Mouse (Mus musculus) hindbrain, postnatal 0 days (tissue): ENCODE data around the gene Serf1. TPM values are rescaled to one million over a fixed set of nuclear protein-coding genes. Genes with fewer than 3 reads are reported as not detected.

Experiments used
- ATAC-seq: fragments of 200-750 bp; cut with Nextera tagmentation; 2 replicates; pipeline ENCODE4 v1.8.0; 2017; ENCODE audit warnings: mild to moderate bottlenecking, moderate TSS enrichment, moderate library complexity
- DNase-seq: peaks from one replicate; pipeline ENCODE4 v3.0.0-alpha.2; 2015; ENCODE audit warnings: low spot score
- H3K27ac ChIP-seq: fragments of 300-500 bp; sonication (generic); 2 replicates; pipeline ENCODE4 v1.5.1; 2014; ENCODE audit warnings: mild to moderate bottlenecking
- H3K27me3 ChIP-seq: fragments of 300-500 bp; sonication (generic); 2 replicates; pipeline ENCODE4 v1.6.1; 2014; ENCODE audit warnings: low read length, mixed read lengths; ENCODE audit not compliant: insufficient read depth
- H3K36me3 ChIP-seq: fragments of 300-500 bp; sonication (generic); 2 replicates; pipeline ENCODE4 v1.6.1; 2014; ENCODE audit warnings: low read length, mixed read lengths; ENCODE audit not compliant: insufficient read depth
- H3K4me1 ChIP-seq: fragments of 300-500 bp; sonication (generic); 2 replicates; pipeline ENCODE4 v1.6.1; 2014; ENCODE audit warnings: antibody characterized with exemption, low read length, mixed read lengths; ENCODE audit not compliant: insufficient read depth
- H3K4me2 ChIP-seq: fragments of 300-500 bp; sonication (generic); 2 replicates; pipeline ENCODE4 v1.6.1; 2014; ENCODE audit warnings: low read depth, mild to moderate bottlenecking, low read length, moderate library complexity, mixed read lengths
- H3K4me3 ChIP-seq: fragments of 300-500 bp; sonication (generic); 2 replicates; pipeline ENCODE4 v1.5.1; 2014; ENCODE audit warnings: low read length
- H3K9ac ChIP-seq: fragments of 300-500 bp; sonication (generic); replicated peaks from 2 replicates; pipeline ENCODE4 v1.6.1; 2014; ENCODE audit warnings: mild to moderate bottlenecking, low read length, moderate library complexity, mixed read lengths
- H3K9me3 ChIP-seq: fragments of 300-500 bp; sonication (generic); 2 replicates; pipeline ENCODE4 v1.6.1; 2016; ENCODE audit warnings: low read length, mixed read lengths
- CTCF ChIP-seq: IDR thresholded peaks from 2 replicates; pipeline ENCODE4 v1.5.1; 2016; ENCODE audit warnings: antibody characterized with exemption, control low read depth, low read depth
- WGBS: fragments of 180-500 bp; shearing (Covaris S2); extraction: QIAGEN DNeasy Blood & Tissue Kit; methylation state at CpG from one replicate; pipeline ENCODE4 v1.1.7; 2014; 5-methylcytosine and 5-hydroxymethylcytosine counted together
- polyA plus RNA-seq: library from polyadenylated mRNA; unstranded; fragments of >200 nt; fragmentation: Nextera tagmentation; extraction: Ambion mirVana; gene quantifications from 2 replicates; pipeline ENCODE4 v1.2.1, GENCODE M21; 2015
- total RNA-seq: library from RNA; depleted of rRNA; stranded (reverse); fragments of >200 nt; gene quantifications from 2 replicates; pipeline ENCODE4 v1.2.3, GENCODE M21; 2014

Gene Serf1
- total and polyA plus RNA-seq, 2 experiments from 2014 or later, result 32.0 to 331 TPM

- Histone ChIP-seq H3K27ac (peak within 1 kb of the TSS; percentile 85), H3K4me2 (peak within 1 kb of the TSS; percentile 61), H3K4me1 (0 out of 2 replicates have a peak, but pooled peaks cover 4% of the 10 kb centered on the region), H3K27me3 (no peaks in the 10 kb centered on the region), H3K9me3 (no peaks in the 10 kb centered on the region), H3K36me3 (no peaks in the 10 kb centered on the region), H3K9ac (peak within 1 kb of the TSS; percentile 80), H3K4me3 (peak within 1 kb of the TSS; percentile 95)
- DNase-seq (peak; percentile 97), ATAC-seq (peak; percentile 87)
- TF ChIP-seq CTCF, result no peak; the same call in 1 of the 2 replicates
- under 1% methylated on average over 44 of the region's 44 CpGs for WGBS
Observed at GRCm38 (mm10) chr13:100103748-100104254, 4.0 kb upstream of the Serf1 start, which contains the start of gene Bdp1. TSS of gene Bdp1 (minus strand) at chr13:100104070.

DNA sequence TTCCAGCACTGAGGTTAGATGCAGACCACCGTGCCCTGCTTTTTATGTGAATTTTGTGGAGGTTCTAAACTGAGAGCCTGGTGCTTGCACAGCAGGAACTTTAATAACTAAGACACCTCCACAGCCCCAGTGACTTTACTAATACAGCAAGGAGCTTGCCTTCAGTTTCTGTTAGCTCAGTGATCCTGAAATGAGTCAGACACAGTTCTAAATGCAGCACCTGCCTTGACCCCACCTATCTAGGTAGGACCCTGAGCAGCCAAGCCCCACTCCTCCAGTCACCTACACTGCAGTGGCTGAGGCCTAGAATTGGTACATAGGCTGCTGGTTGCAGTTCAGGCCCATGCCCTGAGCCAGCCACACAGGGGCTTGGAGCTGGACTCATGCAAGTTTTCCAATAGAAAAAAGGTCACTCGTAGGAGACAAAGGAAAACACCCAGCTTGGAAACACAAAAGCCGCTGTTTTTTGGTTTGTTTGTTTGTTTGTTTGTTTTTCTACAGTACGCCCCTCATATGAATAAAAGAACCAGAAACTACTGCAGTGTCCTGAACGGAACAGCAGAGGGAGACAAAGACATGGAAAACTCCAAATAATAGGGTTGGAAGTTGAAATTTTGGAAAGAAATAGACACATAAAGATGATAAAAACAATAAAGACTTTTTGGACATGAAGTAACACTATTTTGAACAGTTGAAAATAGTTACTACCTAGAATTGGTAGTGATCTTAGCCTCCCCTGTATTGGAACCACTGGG, 4.6 kb downstream of the Serf1 start:
- TF ChIP-seq CTCF, result peak; percentile 74
- 39% methylated on average over 5 of the region's 5 CpGs for WGBS

GRCm38 (mm10) chr13:100123970-100124369, 16.2 kb downstream of the Serf1 start:
- Histone ChIP-seq H3K4me3 (peak overlapping the region; percentile 92), H3K9me3 (no peaks in the 10 kb centered on the region), H3K27ac (no peak overlapping the region), H3K27me3 (no peaks in the 10 kb centered on the region), H3K9ac (peak overlapping the region; percentile 76), H3K4me2 (peak overlapping the region; percentile 88), H3K4me1 (0 out of 2 replicates have a peak, but pooled peaks cover 13% of the 10 kb centered on the region), H3K36me3 (peaks cover 21% of the 10 kb centered on the region; the same call in 1 of the 2 replicates)
- WGBS, result 92% methylated on average over 3 of the region's 3 CpGs
- no peak for TF ChIP-seq CTCF
- DNase-seq (no peak), ATAC-seq (peak; percentile 44; the same call in 1 of the 2 replicates)

More for the DNA sequence above, 4.6 kb downstream of the Serf1 start:
- Histone ChIP-seq H3K4me3 (no peak overlapping the region), H3K27me3 (no peaks in the 10 kb centered on the region), H3K9me3 (no peaks in the 10 kb centered on the region), H3K36me3 (peaks cover 16% of the 10 kb centered on the region), H3K27ac (no peak overlapping the region), H3K4me2 (no peak overlapping the region), H3K9ac (no peak overlapping the region), H3K4me1 (0 out of 2 replicates have a peak, but pooled peaks cover 5% of the 10 kb centered on the region)
- peak; percentile 61 for DNase-seq
- no peak for ATAC-seq

DNA sequence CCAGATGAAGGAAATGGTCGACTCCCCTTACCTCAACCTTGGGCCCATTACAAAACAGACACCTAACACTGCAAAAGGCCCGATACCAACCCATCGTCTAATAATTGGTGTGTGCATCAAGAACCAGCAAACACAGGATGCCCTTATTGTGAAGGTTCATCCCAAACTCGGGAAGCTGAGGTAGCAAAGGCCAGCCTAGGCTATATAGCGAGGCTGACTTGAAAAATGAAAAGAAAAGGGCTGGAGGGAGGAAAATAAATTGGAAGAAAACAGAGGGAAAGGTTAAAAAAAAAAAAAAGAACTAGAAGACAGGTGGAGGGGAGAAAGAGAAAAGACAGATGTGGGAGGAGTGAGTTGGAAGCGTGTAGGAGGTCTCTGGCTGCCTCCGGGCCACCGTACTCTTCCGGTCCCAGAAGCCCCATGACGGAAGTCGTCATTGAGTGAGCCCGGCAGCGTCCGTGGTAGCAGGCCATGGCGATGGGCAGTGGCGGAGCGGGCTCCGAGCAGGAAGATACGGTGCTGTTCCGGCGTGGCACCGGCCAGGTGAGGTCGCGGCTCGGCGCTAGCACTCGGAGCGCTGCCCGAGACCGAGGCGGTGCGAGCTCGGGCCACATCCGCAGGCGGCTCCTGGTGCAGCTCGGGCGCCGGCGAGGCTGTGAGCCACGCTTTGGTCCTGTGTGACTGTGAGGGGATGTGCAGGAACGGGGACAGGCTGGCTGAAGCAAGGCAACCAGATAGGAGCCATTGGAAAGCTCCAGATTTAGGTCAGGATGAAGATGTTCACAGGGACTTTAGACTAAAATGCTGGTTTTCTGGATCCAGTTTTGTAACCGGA, 16.8 kb downstream of the Serf1 start, which contains the start of gene Smn1:
Smn1 (plus strand) TSS at position 430 of the 835 bp plus-strand sequence.
- Histone ChIP-seq H3K9me3 (no peaks in the 10 kb centered on the region), H3K4me1 (0 out of 2 replicates have a peak, but pooled peaks cover 13% of the 10 kb centered on the region), H3K27me3 (no peaks in the 10 kb centered on the region), H3K9ac (peak within 1 kb of the TSS; percentile 76), H3K4me3 (peak within 1 kb of the TSS; percentile 92), H3K4me2 (peak within 1 kb of the TSS; percentile 88), H3K27ac (peak within 1 kb of the TSS; percentile 68; the same call in 1 of the 2 replicates), H3K36me3 (peaks cover 25% of the 10 kb centered on the region; the same call in 1 of the 2 replicates)
- ATAC-seq, result peak; percentile 99
- 4% methylated on average over 42 of the region's 42 CpGs for WGBS
- TF ChIP-seq CTCF, result no peak
- peak; percentile 95 for DNase-seq

GRCm38 (mm10) chr13:100125258-100125643, 17.4 kb downstream of the Serf1 start:
- ATAC-seq, result 0 out of 2 replicates have a peak, but pooled peaks have one; percentile 13
- DNase-seq, result no peak

More at GRCm38 (mm10) chr13:100125258-100125643, 17.4 kb downstream of the Serf1 start:
- Histone ChIP-seq H3K9ac (peak overlapping the region; percentile 76), H3K4me1 (0 out of 2 replicates have a peak, but pooled peaks cover 13% of the 10 kb centered on the region), H3K9me3 (no peaks in the 10 kb centered on the region), H3K4me3 (peak overlapping the region; percentile 92), H3K36me3 (peaks cover 25% of the 10 kb centered on the region; the same call in 1 of the 2 replicates), H3K27me3 (no peaks in the 10 kb centered on the region), H3K4me2 (peak overlapping the region; percentile 88), H3K27ac (peak overlapping the region; percentile 68; the same call in 1 of the 2 replicates)
- WGBS, result 7% methylated on average over 10 of the region's 10 CpGs
- no peak for TF ChIP-seq CTCF
